Mouse (Mus musculus) stomach, postnatal 0 days (tissue): ENCODE data around the gene Dchs1.

Experiments used
- CTCF ChIP-seq: IDR thresholded peaks from 2 replicates; pipeline ENCODE4 v1.5.1; 2016; ENCODE audit warnings: antibody characterized with exemption, low read depth, mild to moderate bottlenecking, moderate library complexity
- EP300 ChIP-seq: optimal IDR thresholded peaks from 2 replicates; pipeline ENCODE3; 2016; ENCODE audit warnings: antibody characterized with exemption

GRCm38 (mm10) chr7:105734826-105735225 is 52.6 kb downstream of the Dchs1 start:
- TF ChIP-seq CTCF: no peak
- no peak for TF ChIP-seq EP300
